Mouse (Mus musculus): ENCODE results near the gene Gm2000. TPM values are rescaled to one million over a fixed set of nuclear protein-coding genes. Genes with fewer than 3 reads are reported as not detected.
"Not testable (repeated sequence)": the region's sequence is repeated elsewhere in the genome, so short reads cannot be mapped to it uniquely, and the experiment has no call there.

Gene Gm2000
- polyA plus RNA-seq, 1 experiment: 30.4 TPM

DNA sequence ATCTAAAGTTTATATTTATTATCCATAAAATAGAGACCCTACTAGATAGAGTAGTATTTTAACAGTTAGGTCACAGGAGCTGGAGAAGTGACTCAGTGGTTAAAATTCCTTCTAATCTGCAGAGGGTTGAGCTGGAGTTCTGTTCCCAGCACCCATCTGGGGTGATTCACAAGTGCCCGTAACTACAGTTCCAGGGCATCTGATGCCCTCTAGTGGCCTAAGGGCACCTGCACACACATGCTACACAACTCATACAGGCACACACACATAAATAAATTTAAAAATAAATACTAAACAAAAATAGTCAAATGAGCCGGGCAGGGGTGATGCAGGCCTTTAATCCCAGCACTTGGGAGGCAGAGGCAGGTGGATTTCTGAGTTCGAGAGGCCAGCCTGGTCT lies 15.4 kb downstream of the Gm2000 start:
- 91% methylated on average over 3 of the region's 3 CpGs for WGBS
- Histone ChIP-seq H3K27ac (ENCODE audit: insufficient read depth, low read length) (no peak overlapping the region), H3K4me1 (ENCODE audit: control insufficient read depth, insufficient read depth, low read length) (no peaks in the 10 kb centered on the region), H3K27me3 (ENCODE audit: control insufficient read depth, insufficient read depth, low read length) (no peaks in the 10 kb centered on the region), H3K4me3 (replicated peaks; ENCODE audit: insufficient read depth, low read depth, low read length) (no peak overlapping the region)
- TF ChIP-seq POLR2A (IDR thresholded peaks at IDR 0.05; ENCODE audit: borderline replicate concordance, insufficient read depth, low read length): no peak
- no peak for TF ChIP-seq CTCF (IDR thresholded peaks at IDR 0.05; ENCODE audit: borderline replicate concordance, insufficient read depth, low read depth, low read length)
- no peak for DNase-seq

DNA sequence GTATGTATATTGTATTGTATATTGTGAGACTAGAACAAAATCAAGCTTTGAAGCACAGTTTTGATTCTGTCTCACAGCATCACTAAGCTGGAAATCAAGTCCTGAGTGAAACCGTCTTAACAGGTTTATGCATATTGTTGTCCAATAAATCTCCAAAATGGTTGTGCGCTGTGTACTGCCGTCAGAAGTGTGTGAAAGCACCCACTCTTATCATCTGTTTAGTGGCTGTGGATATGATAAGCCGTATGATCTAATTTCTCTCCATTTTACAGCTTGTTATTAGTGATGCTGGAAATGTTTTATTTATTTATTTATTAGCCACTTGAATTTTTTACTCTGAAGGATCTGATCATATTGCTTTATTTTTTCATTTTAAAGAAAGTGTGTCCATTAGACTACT lies 20.4 kb downstream of the Gm2000 start:
- Histone ChIP-seq H3K27ac (ENCODE audit: insufficient read depth, low read length) (no peak overlapping the region), H3K27me3 (ENCODE audit: control insufficient read depth, insufficient read depth, low read length) (no peaks in the 10 kb centered on the region), H3K4me3 (replicated peaks; ENCODE audit: insufficient read depth, low read depth, low read length) (no peak overlapping the region), H3K4me1 (ENCODE audit: control insufficient read depth, insufficient read depth, low read length) (no peaks in the 10 kb centered on the region)
- DNase-seq: no peak
- no peak for TF ChIP-seq CTCF (IDR thresholded peaks at IDR 0.05; ENCODE audit: borderline replicate concordance, insufficient read depth, low read depth, low read length)
- no peak for TF ChIP-seq POLR2A (IDR thresholded peaks at IDR 0.05; ENCODE audit: borderline replicate concordance, insufficient read depth, low read length)
- WGBS: 95% methylated on average over 4 of the region's 4 CpGs

DNA sequence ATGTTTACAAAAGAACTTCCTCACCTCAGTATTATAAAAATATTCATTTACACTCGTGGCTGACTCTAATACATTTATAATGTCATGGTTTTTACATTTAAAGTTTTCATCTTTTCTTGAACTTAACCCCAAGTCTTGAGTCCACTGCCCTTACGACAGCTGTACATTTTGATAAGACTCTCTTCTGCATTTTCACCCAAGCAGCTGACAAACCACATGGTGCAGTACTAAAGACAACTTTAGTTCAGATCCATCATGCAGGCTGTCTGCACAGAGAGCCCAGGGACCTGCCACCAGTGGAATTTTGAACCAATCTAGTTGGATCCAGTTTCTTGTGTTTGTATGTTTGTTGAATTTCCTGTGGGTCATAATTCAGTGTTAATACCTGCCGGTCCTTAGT lies 21.0 kb downstream of the Gm2000 start:
- TF ChIP-seq CTCF (IDR thresholded peaks at IDR 0.05; ENCODE audit: borderline replicate concordance, insufficient read depth, low read depth, low read length) (no peak), POLR2A (IDR thresholded peaks at IDR 0.05; ENCODE audit: borderline replicate concordance, insufficient read depth, low read length) (no peak)
- DNase-seq: no peak
- 74% methylated on average over 3 of the region's 3 CpGs for WGBS
- Histone ChIP-seq H3K27me3 (ENCODE audit: control insufficient read depth, insufficient read depth, low read length) (no peaks in the 10 kb centered on the region), H3K27ac (ENCODE audit: insufficient read depth, low read length) (no peak overlapping the region), H3K4me1 (ENCODE audit: control insufficient read depth, insufficient read depth, low read length) (no peaks in the 10 kb centered on the region), H3K4me3 (replicated peaks; ENCODE audit: insufficient read depth, low read depth, low read length) (no peak overlapping the region)

- H3K4me1 ChIP-seq (ENCODE audit: control insufficient read depth, insufficient read depth, low read length): no peaks in the 10 kb centered on the region
- TF ChIP-seq POLR2A (IDR thresholded peaks at IDR 0.05; ENCODE audit: borderline replicate concordance, insufficient read depth, low read length) (no peak), CTCF (IDR thresholded peaks at IDR 0.05; ENCODE audit: borderline replicate concordance, insufficient read depth, low read depth, low read length) (no peak)
- WGBS: 81% methylated on average over 4 of the region's 4 CpGs
- no peak overlapping the region for H3K4me3 ChIP-seq (replicated peaks; ENCODE audit: insufficient read depth, low read depth, low read length)
- no peak overlapping the region for H3K27ac ChIP-seq (ENCODE audit: insufficient read depth, low read length)
- DNase-seq: no peak
- H3K27me3 ChIP-seq (ENCODE audit: control insufficient read depth, insufficient read depth, low read length): no peaks in the 10 kb centered on the region
These were observed 27.3 kb downstream of the Gm2000 start for GRCm38 (mm10) chr1:156393148-156393547.

DNA sequence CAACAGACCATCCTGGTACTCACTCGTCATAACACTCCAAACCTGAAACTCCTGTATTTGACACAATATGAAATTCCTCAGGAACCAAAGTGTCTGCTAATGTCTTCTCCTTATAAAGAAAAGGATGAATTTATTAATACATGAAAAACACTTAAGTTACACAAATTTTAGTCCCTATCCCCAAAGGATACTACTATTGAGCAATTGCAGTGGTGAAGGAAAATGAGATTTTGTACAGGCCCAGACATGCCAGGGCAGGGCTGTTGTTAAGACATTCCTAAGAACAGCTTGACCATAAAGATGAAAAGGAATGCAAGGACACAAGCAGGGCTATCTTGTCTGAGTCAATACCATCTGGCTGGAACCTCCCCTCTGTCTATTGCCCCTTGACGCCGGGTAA lies 34.3 kb downstream of the Gm2000 start:
- H3K4me3 ChIP-seq (replicated peaks; ENCODE audit: insufficient read depth, low read depth, low read length); DNase-seq; H3K4me1 ChIP-seq (ENCODE audit: control insufficient read depth, insufficient read depth, low read length); H3K27ac ChIP-seq (ENCODE audit: insufficient read depth, low read length); H3K27me3 ChIP-seq (ENCODE audit: control insufficient read depth, insufficient read depth, low read length): not testable (repeated sequence)
- WGBS: 88% methylated on average over 3 of the region's 3 CpGs

DNA sequence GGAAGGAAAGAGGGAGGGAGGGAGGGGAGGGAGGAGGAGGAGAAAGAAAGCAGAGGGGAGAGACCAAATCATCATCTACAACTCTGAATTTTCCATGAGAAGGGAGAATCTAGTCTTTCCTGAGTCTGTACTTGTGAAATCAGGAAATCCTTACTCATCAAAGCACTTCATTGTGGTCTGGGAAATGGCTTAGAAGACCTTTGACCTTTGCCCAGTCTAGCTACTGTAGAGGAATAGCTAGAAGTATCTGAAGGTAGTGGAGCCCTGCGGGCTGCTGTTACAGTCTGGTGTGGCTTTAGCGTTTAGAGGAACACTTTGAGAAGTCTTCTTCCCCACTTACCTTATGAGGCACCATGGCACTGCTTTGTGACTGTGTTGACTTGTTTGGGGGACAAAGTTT lies 36.7 kb downstream of the Gm2000 start:
- no peak overlapping the region for H3K27ac ChIP-seq (ENCODE audit: insufficient read depth, low read length)
- no peak for DNase-seq
- H3K4me3 ChIP-seq (replicated peaks; ENCODE audit: insufficient read depth, low read depth, low read length): no peak overlapping the region
- 65% methylated on average over 2 of the region's 2 CpGs for WGBS
- TF ChIP-seq POLR2A (IDR thresholded peaks at IDR 0.05; ENCODE audit: borderline replicate concordance, insufficient read depth, low read length): no peak
- no peak for TF ChIP-seq CTCF (IDR thresholded peaks at IDR 0.05; ENCODE audit: borderline replicate concordance, insufficient read depth, low read depth, low read length)
- peaks cover 3% of the 10 kb centered on the region; the same call in 1 of the 2 replicates for H3K4me1 ChIP-seq (ENCODE audit: control insufficient read depth, insufficient read depth, low read length)
- no peaks in the 10 kb centered on the region for H3K27me3 ChIP-seq (ENCODE audit: control insufficient read depth, insufficient read depth, low read length)

DNA sequence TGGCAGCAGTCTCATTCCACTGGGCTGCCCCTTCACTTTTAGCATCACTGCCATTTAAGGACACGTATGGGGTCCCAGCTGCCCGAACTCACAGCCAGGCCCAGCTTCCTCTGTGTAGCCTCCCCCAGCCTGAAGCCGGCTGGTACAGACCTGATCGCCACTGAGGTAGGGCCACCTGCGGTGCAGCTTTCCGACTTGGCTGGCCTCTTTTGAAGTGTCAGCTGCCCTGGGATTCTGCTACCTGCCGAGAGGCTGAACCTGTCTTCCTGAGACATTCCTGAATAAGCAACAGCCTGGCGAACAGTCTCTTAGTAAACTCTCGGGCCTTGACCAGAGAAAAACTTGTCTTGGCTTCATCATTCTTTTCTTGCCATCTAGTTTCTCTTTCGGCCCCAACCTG lies 37.4 kb downstream of the Gm2000 start:
- H3K4me1 ChIP-seq (ENCODE audit: control insufficient read depth, insufficient read depth, low read length): peaks cover 3% of the 10 kb centered on the region; the same call in 1 of the 2 replicates
- no peak overlapping the region for H3K4me3 ChIP-seq (replicated peaks; ENCODE audit: insufficient read depth, low read depth, low read length)
- no peaks in the 10 kb centered on the region for H3K27me3 ChIP-seq (ENCODE audit: control insufficient read depth, insufficient read depth, low read length)
- TF ChIP-seq POLR2A (IDR thresholded peaks at IDR 0.05; ENCODE audit: borderline replicate concordance, insufficient read depth, low read length) (no peak), CTCF (IDR thresholded peaks at IDR 0.05; ENCODE audit: borderline replicate concordance, insufficient read depth, low read depth, low read length) (no peak)
- WGBS: 23% methylated on average over 10 of the region's 10 CpGs
- no peak overlapping the region for H3K27ac ChIP-seq (ENCODE audit: insufficient read depth, low read length)
- peak; percentile 38 to 42 for DNase-seq

- WGBS: 73% methylated on average over 3 of the region's 3 CpGs
- TF ChIP-seq CTCF (IDR thresholded peaks at IDR 0.05; ENCODE audit: borderline replicate concordance, insufficient read depth, low read depth, low read length) (no peak), POLR2A (IDR thresholded peaks at IDR 0.05; ENCODE audit: borderline replicate concordance, insufficient read depth, low read length) (no peak)
- Histone ChIP-seq H3K27ac (ENCODE audit: insufficient read depth, low read length) (no peak overlapping the region), H3K27me3 (ENCODE audit: control insufficient read depth, insufficient read depth, low read length) (no peaks in the 10 kb centered on the region), H3K4me3 (replicated peaks; ENCODE audit: insufficient read depth, low read depth, low read length) (no peak overlapping the region), H3K4me1 (ENCODE audit: control insufficient read depth, insufficient read depth, low read length) (peaks cover 3% of the 10 kb centered on the region; the same call in 1 of the 2 replicates)
- DNase-seq: no peak
These were observed 42.2 kb downstream of the Gm2000 start for GRCm38 (mm10) chr1:156408004-156408403.

Measured in cerebellum, adult 2 months (tissue).